Mouse (Mus musculus) G1E (cell line): ENCODE results near the gene Rasal2.

Experiments
- CTCF ChIP-seq: IDR thresholded peaks from 2 replicates; pipeline ENCODE4 v1.5.1; 2012; ENCODE audit warnings: low read depth, low read length, inconsistent platforms, mixed read lengths
- GATA1 ChIP-seq: IDR thresholded peaks from 2 replicates; pipeline ENCODE4 v1.6.1; 2012; ENCODE audit warnings: borderline replicate concordance, low read length, inconsistent platforms, mixed read lengths
- POLR2AphosphoS5 ChIP-seq: IDR thresholded peaks from 2 replicates; pipeline ENCODE4 v1.6.1; 2012; ENCODE audit warnings: low read depth, low read length, inconsistent platforms; ENCODE audit not compliant: insufficient replicate concordance

GRCm38 (mm10) chr1:157412454-157413369 lies at the start of gene Rasal2:
- TF ChIP-seq CTCF (no peak), GATA1 (no peak), POLR2AphosphoS5 (no peak)
